Mouse (Mus musculus) CH12.LX (cell line): Measurements from ENCODE around the gene P3h3. TPM values are rescaled to one million over a fixed set of nuclear protein-coding genes. Genes with fewer than 3 reads are reported as not detected.

Experiments used
- DNase-seq: peaks from one replicate; pipeline ENCODE4 v3.0.0-alpha.2; 2013; ENCODE audit errors: extremely low read depth
- H3K27ac ChIP-seq: 2 replicates; pipeline ENCODE4 v1.5.1; 2012; ENCODE audit warnings: low read depth, mild to moderate bottlenecking, control low read depth, moderate library complexity; ENCODE audit not compliant: insufficient read depth
- H3K27me3 ChIP-seq: replicated peaks from 2 replicates; pipeline ENCODE3; 2012; ENCODE audit warnings: inconsistent platforms
- H3K36me3 ChIP-seq, 2 experiments: replicated peaks in 1 of 2; 2 replicates each; pipeline versions ENCODE3 to v1.6.1; 2012; ENCODE audit warnings: inconsistent platforms in 1 of 2, low read length in 1 of 2, mild to moderate bottlenecking in 1 of 2, mixed read lengths in 1 of 2, moderate library complexity in 1 of 2; ENCODE audit not compliant: control insufficient read depth in 1 of 2, insufficient read depth in 1 of 2
- H3K4me1 ChIP-seq, 2 experiments: 2 replicates each; pipeline ENCODE4 v1.6.1; 2012; ENCODE audit warnings: inconsistent platforms in 1 of 2, moderate library complexity in 1 of 2; ENCODE audit not compliant: insufficient read depth in 2 of 2, control insufficient read depth in 1 of 2
- H3K4me2 ChIP-seq: 2 replicates; pipeline ENCODE4 v1.6.1; 2012; ENCODE audit warnings: low read depth, mild to moderate bottlenecking, control low read depth; ENCODE audit not compliant: poor library complexity, insufficient read depth, severe bottlenecking
- H3K4me3 ChIP-seq, 3 experiments: fragments of 150-350 bp in 1 of 3; sonication (generic) in 1 of 3; replicated peaks in 1 of 3; 2 replicates each; pipeline versions ENCODE3 to v1.5.1; 2011 to 2012; ENCODE audit warnings: low read depth in 2 of 3, low read length in 2 of 3, mild to moderate bottlenecking in 2 of 3, moderate library complexity in 2 of 3, control low read depth in 1 of 3, improper control_type of control experiment in 1 of 3, inconsistent platforms in 1 of 3, mixed read lengths in 1 of 3; ENCODE audit not compliant: poor library complexity in 1 of 3
- H3K79me2 ChIP-seq: replicated peaks from 2 replicates; pipeline ENCODE4 v1.6.1; 2012; ENCODE audit warnings: mild to moderate bottlenecking, moderate library complexity; ENCODE audit not compliant: control insufficient read depth, poor library complexity, insufficient read depth, severe bottlenecking; ENCODE audit errors: extremely low read depth
- H3K9ac ChIP-seq: 2 replicates; pipeline ENCODE4 v1.6.1; 2012; ENCODE audit warnings: low read depth, mild to moderate bottlenecking, control low read depth, moderate library complexity; ENCODE audit not compliant: insufficient read depth
- H3K9me3 ChIP-seq: replicated peaks from 2 replicates; pipeline ENCODE3; 2012; ENCODE audit warnings: low read length, inconsistent platforms, mixed read lengths
- BHLHE40 ChIP-seq: IDR thresholded peaks from 2 replicates; pipeline ENCODE4 v1.6.1; 2011; ENCODE audit warnings: mild to moderate bottlenecking, low read depth, low read length, improper control_type of control experiment
- CHD1 ChIP-seq: IDR thresholded peaks from 2 replicates; pipeline ENCODE4 v1.6.1; 2012; ENCODE audit warnings: low read depth, low read length, improper control_type of control experiment, inconsistent platforms
- CTCF ChIP-seq, 2 experiments: IDR thresholded peaks in 1 of 2; conservative IDR thresholded peaks in 1 of 2; 2 replicates each; pipeline ENCODE4 v1.5.1; 2011 to 2012; ENCODE audit warnings: low read depth in 2 of 2, low read length in 2 of 2, improper control_type of control experiment in 1 of 2, inconsistent platforms in 1 of 2, mild to moderate bottlenecking in 1 of 2, moderate library complexity in 1 of 2
- E2F4 ChIP-seq: IDR thresholded peaks from 2 replicates; pipeline ENCODE4 v1.6.1; 2011; ENCODE audit warnings: low read depth, low read length, improper control_type of control experiment; ENCODE audit not compliant: insufficient replicate concordance
- ELF1 ChIP-seq: IDR thresholded peaks from 2 replicates; pipeline ENCODE4 v1.6.1; 2014; ENCODE audit warnings: low read depth, mild to moderate bottlenecking, inconsistent platforms, low read length, improper control_type of control experiment
- JUN ChIP-seq: IDR thresholded peaks from 2 replicates; pipeline ENCODE4 v1.6.1; 2011; ENCODE audit warnings: low read depth, mild to moderate bottlenecking, low read length, improper control_type of control experiment, moderate library complexity; ENCODE audit not compliant: insufficient read depth
- JUND ChIP-seq: conservative IDR thresholded peaks from 2 replicates; pipeline ENCODE4 v1.6.1; 2011; ENCODE audit warnings: low read depth, low read length, improper control_type of control experiment
- MAFK ChIP-seq: IDR thresholded peaks from 2 replicates; pipeline ENCODE4 v1.6.1; 2011; ENCODE audit warnings: low read length, improper control_type of control experiment; ENCODE audit not compliant: insufficient replicate concordance
- MAX ChIP-seq: IDR thresholded peaks from 2 replicates; pipeline ENCODE4 v1.6.1; 2011; ENCODE audit warnings: low read length, improper control_type of control experiment
- MEF2A ChIP-seq: IDR thresholded peaks from 2 replicates; pipeline ENCODE4 v1.6.1; 2014; ENCODE audit warnings: low read depth, mild to moderate bottlenecking, inconsistent platforms, low read length, improper control_type of control experiment, borderline replicate concordance
- MYC ChIP-seq: IDR thresholded peaks from 2 replicates; pipeline ENCODE4 v1.6.1; 2011; ENCODE audit warnings: low read depth, mild to moderate bottlenecking, improper control_type of control experiment, low read length
- PAX5 ChIP-seq: IDR thresholded peaks from 2 replicates; pipeline ENCODE4 v1.6.1; 2012; ENCODE audit warnings: low read length, inconsistent platforms, mixed read lengths
- POLR2AphosphoS2 ChIP-seq: IDR thresholded peaks from 2 replicates; pipeline ENCODE4 v1.6.1; 2011; ENCODE audit warnings: low read depth, low read length, improper control_type of control experiment
- RAD21 ChIP-seq: IDR thresholded peaks from 2 replicates; pipeline ENCODE4 v1.6.1; 2011; ENCODE audit warnings: low read depth, mild to moderate bottlenecking, low read length, improper control_type of control experiment, moderate library complexity
- RCOR1 ChIP-seq: conservative IDR thresholded peaks from 2 replicates; pipeline ENCODE4 v1.6.1; 2012; ENCODE audit warnings: low read depth, mild to moderate bottlenecking, inconsistent platforms, low read length, improper control_type of control experiment
- SMC3 ChIP-seq: IDR thresholded peaks from 2 replicates; pipeline ENCODE4 v1.6.1; 2011; ENCODE audit warnings: low read depth, low read length, improper control_type of control experiment
- TBP ChIP-seq: conservative IDR thresholded peaks from 2 replicates; pipeline ENCODE4 v1.6.1; 2011; ENCODE audit warnings: low read depth, low read length, improper control_type of control experiment
- TCF12 ChIP-seq: IDR thresholded peaks from 2 replicates; pipeline ENCODE4 v1.6.1; 2014; ENCODE audit warnings: low read depth, mild to moderate bottlenecking, inconsistent platforms, low read length, improper control_type of control experiment
- UBTF ChIP-seq: IDR thresholded peaks from 2 replicates; pipeline ENCODE4 v1.6.1; 2012; ENCODE audit warnings: low read depth, mild to moderate bottlenecking, inconsistent platforms, low read length, improper control_type of control experiment, moderate library complexity
- USF1 ChIP-seq: IDR thresholded peaks from 2 replicates; pipeline ENCODE4 v1.6.1; 2014; ENCODE audit warnings: low read depth, mild to moderate bottlenecking, inconsistent platforms, low read length, improper control_type of control experiment
- USF2 ChIP-seq: conservative IDR thresholded peaks from 2 replicates; pipeline ENCODE4 v1.6.1; 2011; ENCODE audit warnings: low read depth, low read length, improper control_type of control experiment
- ZNF384 ChIP-seq: IDR thresholded peaks from 2 replicates; pipeline ENCODE4 v1.6.1; 2012; ENCODE audit warnings: low read depth, low read length, improper control_type of control experiment, inconsistent platforms
- dilution Hi-C: fragments of 300-500 bp; cut with MboI; formaldehyde crosslinking; loops from 2 replicates; pipeline ENCODE4 v1.14.3; 2020; ENCODE audit warnings: low sequenced_read_pairs; ENCODE audit not compliant: extremely low pct_unique_long_range_greater_than_20kb, extremely low pct_ligation_motif_present
- in situ Hi-C: fragments of 300-500 bp; cut with MboI; formaldehyde crosslinking; loops from 3 replicates; pipeline ENCODE4 v1.14.3; 2019; ENCODE audit warnings: low sequenced_read_pairs, low pct_ligation_motif_present, low pct_unique_long_range_greater_than_20kb, mixed read lengths
- polyA plus RNA-seq: library from polyadenylated mRNA; unstranded; fragments of >175 nt; gene quantifications from 2 replicates; pipeline ENCODE4 v1.2.1, GENCODE M21; 2012; ENCODE audit warnings: low read depth; ENCODE audit not compliant: insufficient read length
- total RNA-seq, 2 experiments: library from RNA; depleted of rRNA; stranded (reverse); fragments of 300-350 nt in 1 of 2; fragments of >200 nt in 1 of 2; gene quantifications; 2 replicates each; pipeline ENCODE4 v1.2.3; 2012 to 2014

The P3h3 gene
- total and polyA plus RNA-seq, 3 experiments = 0.31 to 0.34 TPM; not detected in 1

DNA sequence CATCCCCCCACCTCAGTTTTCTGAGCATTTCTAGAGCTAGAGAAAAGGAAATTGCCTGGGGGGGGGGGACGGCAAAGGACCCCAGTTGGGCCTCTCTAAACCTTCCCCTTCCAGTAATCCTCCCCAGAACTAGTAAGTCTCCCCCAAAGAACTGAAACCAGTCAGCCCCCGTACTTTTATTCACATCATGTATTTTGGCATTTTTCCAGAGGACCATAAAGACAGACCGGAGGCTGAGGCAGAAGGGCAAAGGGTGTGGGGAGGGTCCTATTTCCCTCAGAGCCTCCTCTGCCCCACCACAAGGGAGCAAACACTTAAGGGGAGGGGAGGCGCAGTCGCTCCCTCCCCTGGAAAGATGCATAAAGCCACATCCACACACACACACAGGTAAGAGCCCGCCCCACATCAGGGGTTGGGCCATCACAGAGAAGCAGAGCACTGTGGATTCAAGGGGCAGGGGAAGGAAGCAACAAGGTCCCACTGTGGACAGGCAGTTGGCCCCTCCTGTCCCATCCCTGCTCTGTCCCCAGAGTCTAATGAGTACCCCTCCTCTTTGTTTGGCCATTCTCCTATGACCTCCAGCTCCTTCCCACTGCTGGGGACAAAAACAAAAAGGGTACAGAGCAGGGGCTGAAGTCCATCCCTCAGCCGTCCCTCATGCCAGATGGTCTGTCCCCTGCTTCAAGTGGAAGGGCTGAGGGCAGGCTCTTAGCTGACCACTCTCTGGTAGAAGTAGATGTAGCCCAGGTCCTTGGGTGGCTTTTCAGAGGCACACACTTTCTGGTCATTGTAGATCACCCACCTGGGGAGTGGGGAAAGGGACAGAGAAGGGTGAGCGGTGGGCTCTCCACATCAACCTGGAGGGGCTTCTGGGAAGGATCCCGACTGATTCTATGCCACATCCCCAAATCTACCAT, 42.4 kb downstream of the P3h3 start:
- dilution Hi-C loops = no loop called here
- H3K4me3 ChIP-seq = no peak overlapping the region

GRCm38 (mm10) chr6:124814448-124814847, 43.1 kb downstream of the P3h3 start:
- TF ChIP-seq USF2 (no peak), MYC (no peak), CTCF (conservative IDR thresholded peaks at IDR 0.05 in 1 of 2, IDR thresholded peaks at IDR 0.05 in 1 of 2; ENCODE audit: low read depth in 2 of 2, low read length in 2 of 2) (no peak), MEF2A (no peak), E2F4 (no peak), JUN (no peak)
- TF ChIP-seq, all 38 proteins: peak for 0
- Histone ChIP-seq H3K9ac (no peak overlapping the region), H3K4me3 (peak overlapping the region in 2 of 3 experiments; percentile 11 to 82), H3K27ac (no peak overlapping the region), H3K4me2 (peak overlapping the region; percentile 83), H3K9me3 (no peaks in the 10 kb centered on the region), H3K4me1 (peaks cover 5 to 32% of the 10 kb centered on the region in 2 experiments), H3K27me3 (no peaks in the 10 kb centered on the region), H3K79me2 (peaks cover 23% of the 10 kb centered on the region), H3K36me3 (peaks cover 67 to 81% of the 10 kb centered on the region in 2 experiments)
- DNase-seq = no peak
- dilution Hi-C loops (no loop called here), in situ Hi-C loops (no loop called here)

More for the DNA sequence above, 42.4 kb downstream of the P3h3 start:
- TF ChIP-seq CTCF (conservative IDR thresholded peaks at IDR 0.05 in 1 of 2, IDR thresholded peaks at IDR 0.05 in 1 of 2; ENCODE audit: low read depth in 2 of 2, low read length in 2 of 2) = no peak
- no peak for TF ChIP-seq POLR2AphosphoS2
- TF ChIP-seq SMC3 = no peak
- no peak for TF ChIP-seq RAD21
- no peak for TF ChIP-seq MAX
- TF ChIP-seq TCF12 = no peak
- no peak for TF ChIP-seq TBP
- no peak for TF ChIP-seq USF1
- TF ChIP-seq BHLHE40 = no peak
- no peak for TF ChIP-seq RCOR1
- TF ChIP-seq ELF1 = no peak
- no peak for TF ChIP-seq MAFK
- TF ChIP-seq CHD1 = no peak
- TF ChIP-seq JUN = no peak
- TF ChIP-seq PAX5 = no peak
- TF ChIP-seq UBTF = no peak
- TF ChIP-seq USF2 = no peak
- no peak for TF ChIP-seq JUND
- TF ChIP-seq ZNF384 = no peak
- Histone ChIP-seq H3K4me1 (peaks cover 5 to 27% of the 10 kb centered on the region in 2 experiments), H3K9me3 (no peaks in the 10 kb centered on the region), H3K27me3 (no peaks in the 10 kb centered on the region), H3K36me3 (peaks cover 69 to 81% of the 10 kb centered on the region in 2 experiments), H3K4me2 (no peak overlapping the region), H3K9ac (no peak overlapping the region), H3K79me2 (peaks cover 23% of the 10 kb centered on the region), H3K27ac (no peak overlapping the region)
- no peak for DNase-seq
- in situ Hi-C loops = no loop called here
